11 mouse cellular contexts compared by ENCODE assay signal in the genomic region with DNA sequence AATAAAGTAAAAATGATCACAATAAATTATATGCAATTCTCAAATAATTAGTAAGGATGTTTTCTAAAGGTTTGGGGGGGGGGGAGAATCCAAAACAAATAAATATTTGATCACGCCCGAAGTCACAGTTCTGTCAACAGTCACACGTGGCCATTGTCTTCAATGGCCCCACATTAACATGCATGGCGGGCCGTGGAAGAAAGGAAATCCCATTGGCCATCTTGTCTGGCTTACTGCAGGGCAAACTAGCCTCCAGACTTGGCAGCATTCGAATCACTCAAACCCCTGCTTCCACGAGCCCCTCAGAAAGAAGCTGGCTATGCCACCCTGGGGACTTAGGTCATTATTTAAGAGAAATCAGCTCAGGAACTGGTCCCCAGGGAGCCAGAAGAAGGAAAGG.
DNase-seq lines count a peak whose midpoint lies in the region; ATAC-seq and TF ChIP-seq lines count a peak whose summit lies in the region.
"Had no signal": no experiment of that assay in that cellular context is flagged by ENCODE, and none has a peak within 500 bp of the region (broad histone marks: within the 10 kb centered on the region; RNA-seq: fewer than 3 reads in every experiment).

No protein-coding gene starts in this region.

- H3K27me3 ChIP-seq in kidney, embryonic 14.5 days (ENCODE audit: control insufficient read depth, insufficient read depth, low read length): no peaks in the 10 kb centered on the region
- H3K27me3 ChIP-seq in midbrain, embryonic 14.5 days (ENCODE audit: control insufficient read depth, insufficient read depth, low read length): no peaks in the 10 kb centered on the region
- no peaks in the 10 kb centered on the region for H3K27me3 ChIP-seq in midbrain, embryonic 16.5 days (ENCODE audit: control insufficient read depth, insufficient read depth, low read depth, low read length)
- H3K27me3 ChIP-seq in hindbrain, embryonic 16.5 days (replicated peaks; ENCODE audit: control insufficient read depth, insufficient read depth, low read length): no peaks in the 10 kb centered on the region
- no peaks in the 10 kb centered on the region for H3K27me3 ChIP-seq in stomach, postnatal 0 days (ENCODE audit: control insufficient read depth, insufficient read depth, low read length)
- H3K27me3 ChIP-seq: embryonic facial prominence, embryonic 13.5 days; liver, embryonic 13.5 days had no signal

- ATAC-seq in kidney, embryonic 14.5 days (ENCODE audit: low FRiP score, low TSS enrichment): no peak
- ATAC-seq in midbrain, embryonic 14.5 days (ENCODE audit: low FRiP score, low TSS enrichment): no peak
- ATAC-seq in midbrain, embryonic 16.5 days: no peak
- ATAC-seq in hindbrain, embryonic 16.5 days: 0 out of 2 replicates have a peak, but pooled peaks have one; percentile 35
- no peak for ATAC-seq in stomach, postnatal 0 days (ENCODE audit: low FRiP score, low TSS enrichment)

- H3K4me3 ChIP-seq in kidney, embryonic 14.5 days (ENCODE audit: low read length): no peak overlapping the region
- no peak overlapping the region for H3K4me3 ChIP-seq in midbrain, embryonic 14.5 days (replicated peaks; ENCODE audit: low read depth, low read length)
- H3K4me3 ChIP-seq in midbrain, embryonic 16.5 days (ENCODE audit: low read depth, low read length): no peak overlapping the region
- no peak overlapping the region for H3K4me3 ChIP-seq in hindbrain, embryonic 16.5 days (ENCODE audit: low read length)
- H3K4me3 ChIP-seq in stomach, postnatal 0 days (ENCODE audit: low read depth, low read length): no peak overlapping the region
- H3K4me3 ChIP-seq: embryonic facial prominence, embryonic 13.5 days; layer of hippocampus, adult 2 months; liver, embryonic 13.5 days had no signal

- H3K27ac ChIP-seq in kidney, embryonic 14.5 days (ENCODE audit: low read depth, low read length): peak overlapping the region; percentile 69; the same call in 1 of the 2 replicates
- H3K27ac ChIP-seq in midbrain, embryonic 14.5 days (replicated peaks; ENCODE audit: low read depth, low read length): no peak overlapping the region
- no peak overlapping the region for H3K27ac ChIP-seq in midbrain, embryonic 16.5 days (ENCODE audit: low read length)
- H3K27ac ChIP-seq in hindbrain, embryonic 16.5 days (ENCODE audit: low read depth, low read length): no peak overlapping the region
- H3K27ac ChIP-seq in stomach, postnatal 0 days (replicated peaks): peak overlapping the region; percentile 45; the same call in 1 of the 2 replicates
- H3K27ac ChIP-seq: layer of hippocampus, adult 2 months; liver, embryonic 13.5 days had no signal

- no peak for TF ChIP-seq EP300 in stomach, postnatal 0 days (optimal IDR thresholded peaks at IDR 0.05)

- H3K9ac ChIP-seq in kidney, embryonic 14.5 days (ENCODE audit: low read depth, low read length): no peak overlapping the region
- no peak overlapping the region for H3K9ac ChIP-seq in midbrain, embryonic 14.5 days (replicated peaks; ENCODE audit: low read length)
- H3K9ac ChIP-seq in midbrain, embryonic 16.5 days (ENCODE audit: low read depth, low read length): no peak overlapping the region
- no peak overlapping the region for H3K9ac ChIP-seq in hindbrain, embryonic 16.5 days (ENCODE audit: low read depth, low read length)
- H3K9ac ChIP-seq in stomach, postnatal 0 days (ENCODE audit: low read length): no peak overlapping the region
- H3K9ac ChIP-seq: embryonic facial prominence, embryonic 13.5 days; liver, embryonic 13.5 days had no signal

- peaks cover 4% of the 10 kb centered on the region; the same call in 1 of the 2 replicates for H3K36me3 ChIP-seq in kidney, embryonic 14.5 days (ENCODE audit: control insufficient read depth, insufficient read depth, low read length)
- no peaks in the 10 kb centered on the region for H3K36me3 ChIP-seq in midbrain, embryonic 14.5 days (ENCODE audit: control insufficient read depth, insufficient read depth, low read length)
- no peaks in the 10 kb centered on the region for H3K36me3 ChIP-seq in midbrain, embryonic 16.5 days (ENCODE audit: control insufficient read depth, insufficient read depth, low read length)
- H3K36me3 ChIP-seq in hindbrain, embryonic 16.5 days (ENCODE audit: control insufficient read depth, insufficient read depth, low read length): no peaks in the 10 kb centered on the region
- no peaks in the 10 kb centered on the region for H3K36me3 ChIP-seq in stomach, postnatal 0 days (ENCODE audit: control insufficient read depth, insufficient read depth, low read length)

- DNase-seq in kidney, postnatal 14 days: no peak
- peak; percentile 35 for DNase-seq in midbrain, embryonic 14.5 days
- DNase-seq in stomach, postnatal 0 days (ENCODE audit: low spot score): no peak
- no peak for DNase-seq in adipocyte (ENCODE audit: low spot score)
- DNase-seq: cerebellum, adult 11-12 months; liver, embryonic 13.5 days had no signal

- no peak for TF ChIP-seq CTCF in stomach, postnatal 0 days (IDR thresholded peaks at IDR 0.05; ENCODE audit: low read depth)

- H3K4me2 ChIP-seq in kidney, embryonic 14.5 days (replicated peaks; ENCODE audit: low read depth, low read length): no peak overlapping the region
- no peak overlapping the region for H3K4me2 ChIP-seq in midbrain, embryonic 14.5 days (ENCODE audit: low read length)
- H3K4me2 ChIP-seq in midbrain, embryonic 16.5 days (ENCODE audit: low read length): no peak overlapping the region
- H3K4me2 ChIP-seq in hindbrain, embryonic 16.5 days (ENCODE audit: low read length): no peak overlapping the region
- no peak overlapping the region for H3K4me2 ChIP-seq in stomach, postnatal 0 days (replicated peaks; ENCODE audit: low read depth)
- H3K4me2 ChIP-seq: embryonic facial prominence, embryonic 13.5 days; liver, embryonic 13.5 days had no signal

- 73% methylated on average over 7 of the region's 7 CpGs for WGBS in kidney, embryonic 14.5 days
- 23% methylated on average over 7 of the region's 7 CpGs for WGBS in midbrain, embryonic 14.5 days
- WGBS in midbrain, embryonic 16.5 days: 25% methylated on average over 7 of the region's 7 CpGs
- whole genome bisulfite sequencing in hindbrain, embryonic 16.5 days: 21% methylated on average over 7 of the region's 7 CpGs
- WGBS in stomach, postnatal 0 days: 59% methylated on average over 7 of the region's 7 CpGs

- no peaks in the 10 kb centered on the region for H3K9me3 ChIP-seq in kidney, embryonic 14.5 days (ENCODE audit: control insufficient read depth, low read length)
- 0 out of 2 replicates have a peak, but pooled peaks cover 3% of the 10 kb centered on the region for H3K9me3 ChIP-seq in midbrain, embryonic 14.5 days (ENCODE audit: control insufficient read depth, low read length)
- H3K9me3 ChIP-seq in midbrain, embryonic 16.5 days (replicated peaks; ENCODE audit: control insufficient read depth, low read length, poor library complexity, severe bottlenecking): no peaks in the 10 kb centered on the region
- H3K9me3 ChIP-seq in hindbrain, embryonic 16.5 days (ENCODE audit: control insufficient read depth, low read length): no peaks in the 10 kb centered on the region
- no peaks in the 10 kb centered on the region for H3K9me3 ChIP-seq in stomach, postnatal 0 days (ENCODE audit: control insufficient read depth, low read length)
- H3K9me3 ChIP-seq: embryonic facial prominence, embryonic 13.5 days; liver, embryonic 13.5 days had no signal

- peaks cover 26% of the 10 kb centered on the region for H3K4me1 ChIP-seq in kidney, embryonic 14.5 days (ENCODE audit: control insufficient read depth, insufficient read depth, low read length)
- no peaks in the 10 kb centered on the region for H3K4me1 ChIP-seq in midbrain, embryonic 14.5 days (ENCODE audit: control insufficient read depth, insufficient read depth, low read length)
- H3K4me1 ChIP-seq in midbrain, embryonic 16.5 days (ENCODE audit: control insufficient read depth, insufficient read depth, low read length): peaks cover 3% of the 10 kb centered on the region; the same call in 1 of the 2 replicates
- peaks cover 4% of the 10 kb centered on the region; the same call in 1 of the 2 replicates for H3K4me1 ChIP-seq in hindbrain, embryonic 16.5 days (ENCODE audit: control insufficient read depth, insufficient read depth, low read depth, low read length)
- H3K4me1 ChIP-seq in stomach, postnatal 0 days (replicated peaks; ENCODE audit: control insufficient read depth, insufficient read depth): no peaks in the 10 kb centered on the region

Comparison
In these comparisons a context has a peak if more than half of its experiments do, and no peak if none do; other contexts are left out.
1. H3K27ac ChIP-seq: peak in kidney, embryonic 14.5 days (single experiment) and stomach, postnatal 0 days (single experiment); none in midbrain, embryonic 14.5 days (single experiment), midbrain, embryonic 16.5 days (single experiment) and hindbrain, embryonic 16.5 days (single experiment).